Mouse (Mus musculus) myocyte (in vitro differentiated cells): ENCODE data around the gene Kcnb1. TPM values are rescaled to one million over a fixed set of nuclear protein-coding genes. Genes with fewer than 3 reads are reported as not detected.

Experiments used
- H3K27me3 ChIP-seq: one replicate; pipeline ENCODE4 v1.6.1; 2011; ENCODE audit not compliant: control insufficient read depth, insufficient read depth, insufficient read length
- H3K36me3 ChIP-seq: one replicate; pipeline ENCODE4 v1.6.1; 2011; ENCODE audit not compliant: control insufficient read depth, insufficient read depth
- H3K4me2 ChIP-seq: one replicate; pipeline ENCODE4 v1.6.1; 2011; ENCODE audit warnings: low read depth, control low read depth
- H3K4me3 ChIP-seq: one replicate; pipeline ENCODE4 v1.5.1; 2011; ENCODE audit warnings: mild to moderate bottlenecking, control low read depth, moderate library complexity
- H3K79me2 ChIP-seq: one replicate; pipeline ENCODE4 v1.6.1; 2011; ENCODE audit not compliant: control insufficient read depth, insufficient read depth
- H3ac ChIP-seq: one replicate; pipeline ENCODE4 v1.6.1; 2011; ENCODE audit not compliant: control insufficient read depth, insufficient read length
- CEBPB ChIP-seq: IDR thresholded peaks from 2 replicates; pipeline ENCODE4 v1.6.1; 2011; ENCODE audit warnings: mild to moderate bottlenecking, moderate library complexity; ENCODE audit not compliant: poor library complexity, insufficient read depth, severe bottlenecking
- E2F4 ChIP-seq: IDR thresholded peaks from one replicate; pipeline ENCODE4 v1.6.1; 2011; ENCODE audit warnings: mild to moderate bottlenecking, control low read depth, moderate library complexity; ENCODE audit not compliant: insufficient read depth
- MAX ChIP-seq: IDR thresholded peaks from one replicate; pipeline ENCODE4 v1.6.1; 2011; ENCODE audit warnings: low read depth, mild to moderate bottlenecking, control low read depth
- MYOD1 ChIP-seq, 3 experiments: IDR thresholded peaks; one replicate each; pipeline ENCODE4 v1.6.1; 2011; ENCODE audit warnings: control low read depth in 2 of 3, low read depth in 2 of 3, mild to moderate bottlenecking in 2 of 3, moderate library complexity in 1 of 3; ENCODE audit not compliant: insufficient read length in 2 of 3, control insufficient read depth in 1 of 3
- MYOG ChIP-seq, 3 experiments: IDR thresholded peaks; one replicate each; pipeline ENCODE4 v1.6.1; 2011; ENCODE audit warnings: control low read depth in 2 of 3, low read depth in 2 of 3, mild to moderate bottlenecking in 2 of 3; ENCODE audit not compliant: insufficient read length in 2 of 3, control insufficient read depth in 1 of 3, insufficient read depth in 1 of 3
- POLR2A ChIP-seq: IDR thresholded peaks from one replicate; pipeline ENCODE4 v1.6.1; 2011; ENCODE audit warnings: low read depth, mild to moderate bottlenecking, control low read depth, moderate library complexity; ENCODE audit not compliant: insufficient read length
- POLR2AphosphoS2 ChIP-seq: IDR thresholded peaks from one replicate; pipeline ENCODE4 v1.6.1; 2011; ENCODE audit warnings: low read depth, control low read depth; ENCODE audit not compliant: insufficient read length
- REST ChIP-seq: IDR thresholded peaks from one replicate; pipeline ENCODE4 v1.6.1; 2011; ENCODE audit warnings: mild to moderate bottlenecking, control low read depth, moderate library complexity; ENCODE audit not compliant: insufficient read depth, insufficient read length
- SRF ChIP-seq: IDR thresholded peaks from one replicate; pipeline ENCODE4 v1.6.1; 2011; ENCODE audit warnings: low read depth; ENCODE audit not compliant: control insufficient read depth, insufficient read length
- TCF12 ChIP-seq: IDR thresholded peaks from one replicate; pipeline ENCODE4 v1.6.1; 2011; ENCODE audit warnings: mild to moderate bottlenecking, control low read depth; ENCODE audit not compliant: poor library complexity, insufficient read depth, severe bottlenecking
- TCF3 ChIP-seq: IDR thresholded peaks from one replicate; pipeline ENCODE4 v1.6.1; 2011; ENCODE audit warnings: low read depth, control low read depth; ENCODE audit not compliant: insufficient read length
- USF1 ChIP-seq: IDR thresholded peaks from one replicate; pipeline ENCODE4 v1.6.1; 2011; ENCODE audit warnings: low read depth, mild to moderate bottlenecking, control low read depth, moderate library complexity
- polyA plus RNA-seq: library from polyadenylated mRNA; unstranded; fragments of >200 nt; fragmentation: generic; extraction: Trizol; gene quantifications from one replicate; pipeline ENCODE4 v1.2.1, GENCODE M21; 2012; ENCODE audit warnings: missing spikeins

Gene Kcnb1
- polyA plus RNA-seq, 1 experiment: 0.42 TPM

DNA sequence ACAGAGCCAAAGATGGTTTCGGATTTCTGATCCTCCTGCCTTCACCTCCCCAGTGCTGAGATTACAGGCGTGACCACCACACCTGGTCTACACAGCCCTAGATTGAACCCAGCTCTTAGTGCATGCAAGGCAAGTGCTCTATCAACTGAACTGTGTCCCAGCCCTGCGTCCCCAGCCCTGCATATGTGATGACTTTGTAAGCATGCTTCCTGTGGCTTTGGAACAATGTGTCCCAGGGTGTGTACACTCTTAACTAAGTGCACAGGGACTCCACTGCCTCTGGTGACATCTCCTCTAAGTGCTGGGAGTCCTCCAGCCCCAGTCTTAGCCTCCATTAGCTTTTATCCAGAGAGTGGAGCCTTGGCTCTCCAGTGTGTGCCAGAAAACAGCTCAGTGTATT, 3.4 kb upstream of the Kcnb1 start:
- H3K4me3 ChIP-seq: no peak overlapping the region
- H3K36me3 ChIP-seq: no peaks in the 10 kb centered on the region
- no peaks in the 10 kb centered on the region for H3K79me2 ChIP-seq
- TF ChIP-seq POLR2AphosphoS2: no peak
- no peak for TF ChIP-seq CEBPB
- no peak for TF ChIP-seq SRF
- no peak for TF ChIP-seq E2F4
- TF ChIP-seq POLR2A: no peak
- no peak for TF ChIP-seq REST
- no peak for TF ChIP-seq TCF3
- no peak for TF ChIP-seq TCF12
- no peak for TF ChIP-seq MYOG (IDR thresholded peaks at IDR 0.05; ENCODE audit: control insufficient read depth in 1 of 3, insufficient read depth in 1 of 3, insufficient read length in 2 of 3, low read depth in 2 of 3)
- TF ChIP-seq MYOD1 (IDR thresholded peaks at IDR 0.05; ENCODE audit: control insufficient read depth in 1 of 3, insufficient read length in 2 of 3, low read depth in 2 of 3): no peak
- no peak for TF ChIP-seq MAX
- no peak for TF ChIP-seq USF1
- peaks cover 16% of the 10 kb centered on the region for H3K27me3 ChIP-seq
- H3K4me2 ChIP-seq: no peak overlapping the region
- no peak overlapping the region for H3ac ChIP-seq

DNA sequence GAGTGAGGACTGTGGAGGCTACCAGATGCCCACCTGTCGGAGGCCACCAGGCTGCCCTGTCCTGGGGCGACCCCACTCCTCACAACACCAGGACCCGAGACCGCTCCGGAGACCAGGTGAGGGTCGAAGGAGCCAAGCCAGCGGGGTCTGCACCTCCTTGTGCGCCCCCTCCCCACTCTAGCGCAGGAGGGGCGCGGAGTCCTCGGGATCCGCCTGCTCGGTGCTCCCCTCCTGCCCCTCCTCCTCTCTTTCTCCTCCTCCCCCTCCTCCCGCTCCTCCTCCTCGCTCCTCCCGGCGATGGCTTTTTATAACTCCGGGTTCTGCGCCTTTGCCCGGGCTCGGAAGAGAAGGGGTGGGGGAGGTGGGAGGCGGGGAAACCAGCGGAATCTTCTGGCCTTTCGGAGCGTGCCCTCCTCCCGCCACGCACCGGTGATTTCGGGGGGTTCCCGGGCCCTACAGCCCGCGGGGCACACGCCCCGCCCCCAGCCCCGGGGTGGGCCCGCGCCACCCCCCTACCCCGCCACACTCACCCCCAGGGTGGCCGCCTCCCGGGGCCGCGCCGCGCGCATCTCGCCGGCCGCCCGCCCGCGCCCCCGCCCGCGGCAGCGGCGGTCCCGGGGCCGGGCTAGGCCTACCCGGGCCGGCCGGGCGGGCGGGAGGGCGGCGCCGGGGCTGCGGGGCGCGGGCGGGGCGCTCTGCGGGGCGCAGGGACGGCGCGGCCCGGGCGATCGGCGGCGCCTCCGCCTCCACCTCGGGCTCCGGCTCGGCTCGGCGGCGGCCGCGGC, 472 bp downstream of the Kcnb1 start:
- TF ChIP-seq USF1 (no peak), POLR2A (no peak), MYOD1 (IDR thresholded peaks at IDR 0.05; ENCODE audit: control insufficient read depth in 1 of 3, insufficient read length in 2 of 3, low read depth in 2 of 3) (no peak), MAX (no peak), MYOG (IDR thresholded peaks at IDR 0.05; ENCODE audit: control insufficient read depth in 1 of 3, insufficient read depth in 1 of 3, insufficient read length in 2 of 3, low read depth in 2 of 3) (no peak), TCF12 (no peak), E2F4 (no peak), REST (no peak), CEBPB (no peak), TCF3 (no peak), POLR2AphosphoS2 (no peak), SRF (no peak)
- Histone ChIP-seq H3K4me2 (no peak overlapping the region), H3K79me2 (no peaks in the 10 kb centered on the region), H3K36me3 (no peaks in the 10 kb centered on the region), H3K27me3 (peaks cover 47% of the 10 kb centered on the region), H3K4me3 (no peak overlapping the region), H3ac (no peak overlapping the region)

DNA sequence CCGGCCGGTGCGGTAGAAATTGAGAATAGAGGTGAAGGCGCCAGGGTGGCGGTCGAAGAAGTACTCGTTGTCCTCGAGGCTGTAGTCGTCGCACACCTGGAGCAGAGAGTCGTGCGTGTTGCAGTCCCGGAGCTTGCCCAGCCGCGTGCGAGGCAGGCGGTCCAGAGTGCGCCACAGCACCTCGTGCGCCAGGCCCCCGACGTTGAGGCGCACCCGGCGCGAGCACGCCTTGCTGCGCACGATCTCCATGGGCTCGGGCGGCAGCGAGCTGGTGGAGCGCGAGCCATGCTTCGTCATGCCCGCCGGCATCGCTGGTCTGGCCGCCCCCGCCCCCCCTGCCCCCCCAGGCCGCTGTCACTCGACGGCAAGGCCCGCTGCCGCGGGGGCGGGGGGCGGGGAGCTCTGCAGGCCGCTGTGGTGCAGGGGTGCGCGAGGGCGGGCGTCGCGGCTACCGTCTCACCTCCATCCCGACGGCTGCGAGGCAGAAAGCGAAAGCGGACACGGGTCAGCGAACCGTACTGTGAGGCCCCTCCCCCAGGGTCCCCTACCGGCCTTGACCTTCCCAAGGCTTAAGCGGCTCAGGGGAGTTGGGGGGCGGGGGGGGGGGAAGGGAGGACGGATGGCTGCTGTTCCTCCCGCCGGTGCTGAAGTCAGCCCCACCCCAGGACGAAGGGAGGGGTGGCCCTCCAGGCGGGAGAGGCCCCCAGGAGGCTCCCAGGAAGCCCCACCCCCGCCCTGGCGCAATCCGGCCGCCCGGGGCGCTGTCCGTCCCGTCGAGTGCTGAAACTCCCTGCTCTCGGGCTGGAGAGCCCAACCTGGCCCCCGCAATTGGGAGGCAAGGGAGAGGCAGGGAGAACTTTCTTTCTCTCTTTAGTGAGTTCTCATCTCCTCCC, 1.4 kb downstream of the Kcnb1 start:
- Histone ChIP-seq H3K36me3 (no peaks in the 10 kb centered on the region), H3K79me2 (no peaks in the 10 kb centered on the region), H3K27me3 (peaks cover 47% of the 10 kb centered on the region), H3K4me2 (no peak overlapping the region), H3ac (no peak overlapping the region), H3K4me3 (no peak overlapping the region)
- TF ChIP-seq REST (peak; percentile 73), POLR2A (no peak)

DNA sequence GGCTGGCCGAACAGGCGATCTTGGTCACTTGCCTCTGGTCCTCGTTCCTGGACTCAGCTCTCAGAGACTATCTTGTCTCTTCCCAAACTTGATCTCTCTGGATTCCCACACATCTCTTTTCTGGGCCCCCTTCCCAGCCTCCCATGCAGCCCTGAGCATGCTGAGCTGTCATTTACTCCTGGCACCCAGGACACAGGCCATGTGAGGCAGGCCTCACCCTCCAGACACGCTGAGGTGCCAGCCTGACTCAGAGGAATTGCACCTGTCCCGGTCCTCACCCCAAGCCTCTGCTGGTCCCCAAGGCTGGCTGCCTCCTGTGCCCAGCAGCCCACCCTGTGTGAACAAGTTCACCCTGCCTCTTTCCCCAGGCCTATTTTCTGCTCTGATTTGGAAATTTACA, 2.8 kb downstream of the Kcnb1 start:
- no peak overlapping the region for H3K4me2 ChIP-seq
- H3K27me3 ChIP-seq: peaks cover 47% of the 10 kb centered on the region
- H3K4me3 ChIP-seq: no peak overlapping the region
- no peaks in the 10 kb centered on the region for H3K79me2 ChIP-seq
- no peaks in the 10 kb centered on the region for H3K36me3 ChIP-seq
- TF ChIP-seq MYOD1 (IDR thresholded peaks at IDR 0.05; ENCODE audit: control insufficient read depth in 1 of 3, insufficient read length in 2 of 3, low read depth in 2 of 3) (peak in 2 of 3 experiments; percentile 6 to 79), SRF (no peak), MYOG (IDR thresholded peaks at IDR 0.05; ENCODE audit: control insufficient read depth in 1 of 3, insufficient read depth in 1 of 3, insufficient read length in 2 of 3, low read depth in 2 of 3) (peak in 1 of 3 experiments; percentile 49)
- no peak overlapping the region for H3ac ChIP-seq

DNA sequence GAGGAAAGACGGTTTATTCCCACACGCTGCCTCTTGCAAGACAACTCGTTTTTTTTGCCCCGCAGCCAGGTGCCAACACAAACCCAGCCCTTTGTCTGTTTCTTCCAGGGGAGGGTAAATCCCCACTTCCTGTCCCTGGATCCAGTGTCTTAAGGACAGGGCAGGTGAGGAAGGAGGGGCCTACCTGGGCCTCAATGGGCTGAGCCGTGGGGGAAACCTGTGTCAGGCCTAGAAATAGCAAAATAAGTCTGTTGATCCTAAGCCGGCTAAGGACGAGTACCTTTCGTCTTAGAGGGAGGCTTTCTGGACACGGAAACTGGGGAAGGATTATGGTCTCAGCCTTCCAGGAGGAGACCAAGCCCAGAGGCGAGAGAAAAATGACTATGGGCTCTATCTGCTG, 3.4 kb downstream of the Kcnb1 start:
- Histone ChIP-seq H3K27me3 (peaks cover 46% of the 10 kb centered on the region), H3K79me2 (no peaks in the 10 kb centered on the region), H3ac (no peak overlapping the region), H3K4me2 (no peak overlapping the region), H3K36me3 (no peaks in the 10 kb centered on the region), H3K4me3 (no peak overlapping the region)
- no peak for TF ChIP-seq CEBPB
- no peak for TF ChIP-seq POLR2AphosphoS2
- no peak for TF ChIP-seq MYOG (IDR thresholded peaks at IDR 0.05; ENCODE audit: control insufficient read depth in 1 of 3, insufficient read depth in 1 of 3, insufficient read length in 2 of 3, low read depth in 2 of 3)
- no peak for TF ChIP-seq USF1
- TF ChIP-seq TCF12: no peak
- TF ChIP-seq E2F4: no peak
- TF ChIP-seq POLR2A: no peak
- no peak for TF ChIP-seq REST
- TF ChIP-seq MAX: no peak
- no peak for TF ChIP-seq SRF
- no peak for TF ChIP-seq TCF3
- no peak for TF ChIP-seq MYOD1 (IDR thresholded peaks at IDR 0.05; ENCODE audit: control insufficient read depth in 1 of 3, insufficient read length in 2 of 3, low read depth in 2 of 3)
